Mouse (Mus musculus) T-helper 17 cell (primary cell): ENCODE results near the gene Calhm4.
"Not testable (repeated sequence)": the region's sequence is repeated elsewhere in the genome, so short reads cannot be mapped to it uniquely, and the experiment has no call there.

Experiments
- in situ Hi-C, 2 experiments: fragments of 300-600 bp; cut with MboI, MseI; formaldehyde crosslinking; loops; 1 replicate in 1 of 2; 2 replicates in 1 of 2; pipeline ENCODE4 v1.15.1; 2025; ENCODE audit warnings: high pct_unique_total_duplicates in 2 of 2

Gene Calhm4

GRCm38 (mm10) chr10:33996686-33997085 is 47.4 kb downstream of the Calhm4 start:
- in situ Hi-C loops: not testable (repeated sequence)
